Mouse (Mus musculus) E14TG2a.4 (cell line): ENCODE measurements around the gene Edn1.

Experiments
- CTCF ChIP-seq: conservative IDR thresholded peaks from 2 replicates; pipeline ENCODE4 v1.5.1; 2014; ENCODE audit warnings: low read length
- NANOG ChIP-seq: IDR thresholded peaks from 2 replicates; pipeline ENCODE4 v1.6.1; 2014; ENCODE audit warnings: borderline replicate concordance, low read length, mixed read lengths

GRCm38 (mm10) chr13:42351675-42352074 is 50.4 kb downstream of the Edn1 start:
- TF ChIP-seq CTCF (no peak), NANOG (no peak)
